Mouse (Mus musculus) ES-E14 (cell line): Measurements from ENCODE around the gene Tsc22d4.

Experiments used
- CHD2 ChIP-seq: IDR thresholded peaks from 2 replicates; pipeline ENCODE4 v1.6.1; 2014; ENCODE audit warnings: mild to moderate bottlenecking, low read depth, low read length, inconsistent platforms
- HCFC1 ChIP-seq: IDR thresholded peaks from 2 replicates; pipeline ENCODE4 v1.6.1; 2012; ENCODE audit warnings: low read length, inconsistent platforms, borderline replicate concordance; ENCODE audit not compliant: insufficient read depth
- MAFK ChIP-seq: IDR thresholded peaks from 2 replicates; pipeline ENCODE4 v1.6.1; 2014; ENCODE audit warnings: mild to moderate bottlenecking, low read depth, low read length, inconsistent platforms; ENCODE audit not compliant: insufficient read depth
- ZC3H11A ChIP-seq: IDR thresholded peaks from 2 replicates; pipeline ENCODE4 v1.6.1; 2012; ENCODE audit warnings: low read depth, mild to moderate bottlenecking, inconsistent platforms, low read length, borderline replicate concordance
- ZNF384 ChIP-seq: IDR thresholded peaks from 2 replicates; pipeline ENCODE4 v1.6.1; 2012; ENCODE audit warnings: low read depth, low read length, inconsistent platforms

DNA sequence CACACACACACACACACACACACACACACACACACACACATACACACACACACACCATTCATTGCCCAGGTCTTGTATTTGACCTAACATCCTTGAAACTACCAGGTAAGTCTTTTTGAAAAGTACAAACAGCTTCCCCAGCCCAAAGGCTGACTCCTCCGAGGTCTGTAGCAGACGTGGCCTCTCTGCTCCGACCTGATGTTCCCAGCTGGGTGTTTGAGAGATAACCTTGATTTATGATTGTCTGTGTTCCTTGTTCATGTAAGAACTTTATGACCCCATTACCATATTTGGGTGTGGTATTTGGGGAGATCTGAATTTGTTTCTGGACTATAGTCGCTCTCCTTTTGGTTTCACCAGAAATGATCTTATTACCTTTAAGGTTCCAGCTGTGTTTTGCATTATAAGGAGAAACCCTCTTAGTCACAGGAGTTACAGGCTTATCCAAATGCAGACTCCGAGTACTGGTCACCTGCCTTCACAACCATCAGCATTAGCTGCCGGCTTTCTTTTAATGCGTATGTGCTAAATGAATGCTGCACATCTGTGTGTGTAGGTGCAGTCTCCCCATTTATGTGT is 31.8 kb downstream of the Tsc22d4 start:
- TF ChIP-seq HCFC1, result no peak
- no peak for TF ChIP-seq ZC3H11A
- TF ChIP-seq ZNF384, result no peak
- TF ChIP-seq MAFK, result no peak
- TF ChIP-seq CHD2, result no peak
